Mouse (Mus musculus) liver, embryonic 12.5 days (tissue): ENCODE measurements at regions not wholly inside any gene's neighbourhood (a gene's known extent, or its start where the extent isn't known, plus 50 kb on each side); places are given as distances from the start of the nearest gene placed in this dataset.

Source experiments
- ATAC-seq: fragments of 200-750 bp; cut with Nextera tagmentation; 2 replicates; pipeline ENCODE4 v1.8.0; 2017; ENCODE audit warnings: moderate number of reproducible peaks, mild to moderate bottlenecking, moderate library complexity
- H3K27ac ChIP-seq: fragments of 300-500 bp; sonication (generic); 2 replicates; pipeline ENCODE4 v1.5.1; 2016; ENCODE audit warnings: mild to moderate bottlenecking
- H3K27me3 ChIP-seq: fragments of 300-500 bp; sonication (generic); replicated peaks from 2 replicates; pipeline ENCODE4 v1.6.1; 2016; ENCODE audit warnings: mild to moderate bottlenecking, moderate library complexity
- H3K36me3 ChIP-seq: fragments of 300-500 bp; sonication (generic); 2 replicates; pipeline ENCODE4 v1.6.1; 2016; ENCODE audit warnings: mild to moderate bottlenecking, moderate library complexity
- H3K4me1 ChIP-seq: fragments of 300-500 bp; sonication (generic); 2 replicates; pipeline ENCODE4 v1.6.1; 2016
- H3K4me2 ChIP-seq: fragments of 300-500 bp; sonication (generic); 2 replicates; pipeline ENCODE4 v1.6.1; 2016; ENCODE audit warnings: mild to moderate bottlenecking, moderate library complexity
- H3K4me3 ChIP-seq: fragments of 300-500 bp; sonication (generic); 2 replicates; pipeline ENCODE4 v1.5.1; 2016; ENCODE audit warnings: mild to moderate bottlenecking, moderate library complexity
- H3K9ac ChIP-seq: fragments of 300-500 bp; sonication (generic); 2 replicates; pipeline ENCODE4 v1.6.1; 2016; ENCODE audit warnings: mild to moderate bottlenecking, moderate library complexity
- H3K9me3 ChIP-seq: fragments of 300-500 bp; sonication (generic); replicated peaks from 2 replicates; pipeline ENCODE4 v1.6.1; 2016; ENCODE audit warnings: mild to moderate bottlenecking, moderate library complexity
- WGBS: fragments of 180-500 bp; shearing (Covaris S2); methylation state at CpG from one replicate; pipeline ENCODE4 v1.1.7; 2016; ENCODE audit not compliant: insufficient replicate concordance; 5-methylcytosine and 5-hydroxymethylcytosine counted together

GRCm38 (mm10) chr3:35334546-35334945 lies 419.4 kb upstream of the Atp11b start:
- no peak for ATAC-seq
- Histone ChIP-seq H3K4me1 (no peaks in the 10 kb centered on the region), H3K36me3 (no peaks in the 10 kb centered on the region), H3K4me3 (no peak overlapping the region), H3K9me3 (no peaks in the 10 kb centered on the region), H3K27ac (no peak overlapping the region), H3K27me3 (peaks cover 7% of the 10 kb centered on the region), H3K9ac (no peak overlapping the region), H3K4me2 (no peak overlapping the region)
- 20% methylated on average over 3 of the region's 3 CpGs for WGBS

GRCm38 (mm10) chr3:35335837-35336236 lies 418.1 kb upstream of the Atp11b start:
- H3K27ac ChIP-seq: no peak overlapping the region
- H3K9ac ChIP-seq: no peak overlapping the region
- no peaks in the 10 kb centered on the region for H3K4me1 ChIP-seq
- ATAC-seq: no peak
- peaks cover 13% of the 10 kb centered on the region for H3K27me3 ChIP-seq
- no peaks in the 10 kb centered on the region for H3K36me3 ChIP-seq
- H3K4me2 ChIP-seq: no peak overlapping the region
- H3K4me3 ChIP-seq: no peak overlapping the region
- no peaks in the 10 kb centered on the region for H3K9me3 ChIP-seq
- WGBS: 57% methylated on average over 5 of the region's 5 CpGs

- WGBS: 11% methylated on average over 10 of the region's 10 CpGs
- no peaks in the 10 kb centered on the region for H3K9me3 ChIP-seq
- H3K4me2 ChIP-seq: peak overlapping the region; percentile 50
- H3K36me3 ChIP-seq: no peaks in the 10 kb centered on the region
- ATAC-seq: no peak
- peaks cover 20% of the 10 kb centered on the region; the same call in 1 of the 2 replicates for H3K27me3 ChIP-seq
- no peak overlapping the region for H3K27ac ChIP-seq
- peak overlapping the region; percentile 38 for H3K4me3 ChIP-seq
- H3K4me1 ChIP-seq: no peaks in the 10 kb centered on the region
- no peak overlapping the region for H3K9ac ChIP-seq
Measured at GRCm38 (mm10) chr3:35340525-35340924, 413.4 kb upstream of the Atp11b start.

GRCm38 (mm10) chr3:35340935-35341800 lies 412.7 kb upstream of the Atp11b start:
- Histone ChIP-seq H3K36me3 (no peaks in the 10 kb centered on the region), H3K27me3 (peaks cover 20% of the 10 kb centered on the region; the same call in 1 of the 2 replicates), H3K9me3 (no peaks in the 10 kb centered on the region), H3K27ac (no peak overlapping the region), H3K9ac (no peak overlapping the region), H3K4me3 (peak overlapping the region; percentile 38), H3K4me1 (no peaks in the 10 kb centered on the region), H3K4me2 (peak overlapping the region; percentile 50)
- no peak for ATAC-seq
- WGBS: 2% methylated on average over 21 of the region's 22 CpGs

GRCm38 (mm10) chr3:35341840-35342239 lies 412.1 kb upstream of the Atp11b start:
- H3K4me3 ChIP-seq: 0 out of 2 replicates have a peak overlapping the region, but pooled peaks have one; percentile 38
- 8% methylated on average over 9 of the region's 9 CpGs for WGBS

GRCm38 (mm10) chr3:35342584-35342983 lies 411.3 kb upstream of the Atp11b start:
- WGBS: 50% methylated on average over 4 of the region's 4 CpGs
- no peak overlapping the region for H3K4me3 ChIP-seq
- no peaks in the 10 kb centered on the region for H3K9me3 ChIP-seq
- no peaks in the 10 kb centered on the region for H3K4me1 ChIP-seq
- H3K36me3 ChIP-seq: no peaks in the 10 kb centered on the region
- H3K9ac ChIP-seq: no peak overlapping the region
- ATAC-seq: no peak
- H3K4me2 ChIP-seq: no peak overlapping the region
- peaks cover 20% of the 10 kb centered on the region; the same call in 1 of the 2 replicates for H3K27me3 ChIP-seq
- no peak overlapping the region for H3K27ac ChIP-seq

More at GRCm38 (mm10) chr3:35341840-35342239, 412.1 kb upstream of the Atp11b start:
- Histone ChIP-seq H3K4me1 (no peaks in the 10 kb centered on the region), H3K36me3 (no peaks in the 10 kb centered on the region), H3K27ac (no peak overlapping the region), H3K4me2 (peak overlapping the region; percentile 50), H3K9ac (no peak overlapping the region), H3K27me3 (peaks cover 20% of the 10 kb centered on the region; the same call in 1 of the 2 replicates), H3K9me3 (no peaks in the 10 kb centered on the region)
- ATAC-seq: no peak

- Histone ChIP-seq H3K4me3 (no peak overlapping the region), H3K27ac (no peak overlapping the region), H3K4me2 (no peak overlapping the region), H3K27me3 (peaks cover 20% of the 10 kb centered on the region; the same call in 1 of the 2 replicates), H3K4me1 (no peaks in the 10 kb centered on the region), H3K9ac (no peak overlapping the region), H3K9me3 (no peaks in the 10 kb centered on the region), H3K36me3 (no peaks in the 10 kb centered on the region)
- WGBS: 65% methylated on average over 5 of the region's 5 CpGs
- ATAC-seq: no peak
Measured at GRCm38 (mm10) chr3:35343936-35344335, 410.0 kb upstream of the Atp11b start.

GRCm38 (mm10) chr3:35349114-35349513 lies 404.8 kb upstream of the Atp11b start:
- Histone ChIP-seq H3K9ac (no peak overlapping the region), H3K4me3 (no peak overlapping the region), H3K4me1 (no peaks in the 10 kb centered on the region), H3K9me3 (no peaks in the 10 kb centered on the region), H3K27ac (no peak overlapping the region), H3K36me3 (no peaks in the 10 kb centered on the region), H3K4me2 (no peak overlapping the region), H3K27me3 (no peaks in the 10 kb centered on the region)
- 56% methylated on average over 7 of the region's 7 CpGs for WGBS
- no peak for ATAC-seq

- Histone ChIP-seq H3K4me1 (no peaks in the 10 kb centered on the region), H3K9ac (no peak overlapping the region), H3K36me3 (no peaks in the 10 kb centered on the region), H3K9me3 (no peaks in the 10 kb centered on the region), H3K4me3 (no peak overlapping the region), H3K4me2 (no peak overlapping the region), H3K27ac (no peak overlapping the region), H3K27me3 (no peaks in the 10 kb centered on the region)
- 78% methylated on average over 9 of the region's 9 CpGs for WGBS
- no peak for ATAC-seq
Measured at GRCm38 (mm10) chr3:35353442-35353841, 400.5 kb upstream of the Atp11b start.

- ATAC-seq: no peak
Measured at GRCm38 (mm10) chr3:35353920-35354319, 400.0 kb upstream of the Atp11b start.

GRCm38 (mm10) chr3:35354356-35354755 lies 399.6 kb upstream of the Atp11b start:
- Histone ChIP-seq H3K4me1 (no peaks in the 10 kb centered on the region), H3K9me3 (no peaks in the 10 kb centered on the region), H3K9ac (no peak overlapping the region), H3K36me3 (no peaks in the 10 kb centered on the region), H3K27ac (no peak overlapping the region), H3K4me2 (no peak overlapping the region), H3K4me3 (no peak overlapping the region), H3K27me3 (no peaks in the 10 kb centered on the region)
- WGBS: 68% methylated on average over 5 of the region's 5 CpGs
- ATAC-seq: no peak

More at GRCm38 (mm10) chr3:35353920-35354319, 400.0 kb upstream of the Atp11b start:
- no peak overlapping the region for H3K27ac ChIP-seq
- WGBS: 65% methylated on average over 7 of the region's 7 CpGs
- H3K9me3 ChIP-seq: no peaks in the 10 kb centered on the region
- H3K9ac ChIP-seq: no peak overlapping the region
- no peaks in the 10 kb centered on the region for H3K27me3 ChIP-seq
- H3K4me3 ChIP-seq: no peak overlapping the region
- H3K4me1 ChIP-seq: no peaks in the 10 kb centered on the region
- no peak overlapping the region for H3K4me2 ChIP-seq
- no peaks in the 10 kb centered on the region for H3K36me3 ChIP-seq

- ATAC-seq: no peak
- no peak overlapping the region for H3K4me2 ChIP-seq
Measured at GRCm38 (mm10) chr3:35357111-35357510, 396.8 kb upstream of the Atp11b start.

More at GRCm38 (mm10) chr3:35357111-35357510, 396.8 kb upstream of the Atp11b start:
- Histone ChIP-seq H3K4me1 (no peaks in the 10 kb centered on the region), H3K27ac (no peak overlapping the region), H3K9me3 (no peaks in the 10 kb centered on the region), H3K9ac (no peak overlapping the region), H3K36me3 (no peaks in the 10 kb centered on the region), H3K27me3 (no peaks in the 10 kb centered on the region), H3K4me3 (no peak overlapping the region)
- WGBS: 82% methylated on average over 15 of the region's 15 CpGs
